Mouse (Mus musculus) erythroid progenitor cell, adult 5-6 weeks (primary cell): ENCODE data around the gene Mei4. TPM values are rescaled to one million over a fixed set of nuclear protein-coding genes. Genes with fewer than 3 reads are reported as not detected.

ENCODE experiments used
- ATAC-seq: replicated peaks from 2 replicates; pipeline ENCODE4 v1.8.0; 2016; ENCODE audit warnings: moderate number of reproducible peaks, mild to moderate bottlenecking, moderate TSS enrichment, inconsistent platforms; ENCODE audit not compliant: poor library complexity, low FRiP score, severe bottlenecking
- total RNA-seq, 2 experiments: library from RNA; stranded (forward) in 1 of 2; stranded (reverse) in 1 of 2; fragments of 150-400 nt in 1 of 2; fragments of 186-747, 209-891 nt in 1 of 2; gene quantifications; 2 replicates each; pipeline versions ENCODE4 v1.2.3 to v1.2.4; 2015 to 2017; ENCODE audit warnings: low replicate concordance in 2 of 2

The Mei4 gene
- total RNA-seq (2015; ENCODE audit: low replicate concordance) (0.36 TPM in 1 of 2 replicates, not detected in the other), total RNA-seq (2017; ENCODE audit: low replicate concordance) (0.76 TPM in 1 of 2 replicates, not detected in the other)

GRCm38 (mm10) chr9:81863181-81863887, at the start of gene Mei4:
Mei4 (plus strand) TSS chr9:81863670.
- peak; percentile 71 for ATAC-seq

GRCm38 (mm10) chr9:81819715-81820373, 43.6 kb upstream of the Mei4 start:
- peak; percentile 83 for ATAC-seq

- no peak for ATAC-seq
Observed at GRCm38 (mm10) chr9:81827560-81827959, 35.9 kb upstream of the Mei4 start.

GRCm38 (mm10) chr9:81834056-81834455, 29.4 kb upstream of the Mei4 start:
- no peak for ATAC-seq

GRCm38 (mm10) chr9:81858861-81859260, 4.6 kb upstream of the Mei4 start:
- no peak for ATAC-seq

- ATAC-seq, result 0 out of 2 replicates have a peak, but pooled peaks have one; percentile 15
Observed at GRCm38 (mm10) chr9:81863888-81864234, 391 bp downstream of the Mei4 start.

- no peak for ATAC-seq
Observed at GRCm38 (mm10) chr9:81866032-81866431, 2.6 kb downstream of the Mei4 start.

- ATAC-seq, result no peak
Observed at GRCm38 (mm10) chr9:81921456-81921855, 58.0 kb downstream of the Mei4 start.

GRCm38 (mm10) chr9:81924744-81925143, 61.3 kb downstream of the Mei4 start:
- ATAC-seq, result no peak

GRCm38 (mm10) chr9:81940533-81940932, 77.1 kb downstream of the Mei4 start:
- peak; percentile 54; the same call in 1 of the 2 replicates for ATAC-seq

- ATAC-seq, result no peak
Observed at GRCm38 (mm10) chr9:81945624-81946023, 82.2 kb downstream of the Mei4 start.

- no peak; the same call in 1 of the 2 replicates for ATAC-seq
Observed at GRCm38 (mm10) chr9:81956858-81957257, 93.4 kb downstream of the Mei4 start.

GRCm38 (mm10) chr9:81957842-81958241, 94.4 kb downstream of the Mei4 start:
- ATAC-seq, result no peak

- no peak for ATAC-seq
Observed at GRCm38 (mm10) chr9:81966765-81967164, 103.3 kb downstream of the Mei4 start.

GRCm38 (mm10) chr9:81968935-81969334, 105.5 kb downstream of the Mei4 start:
- 0 out of 2 replicates have a peak, but pooled peaks have one; percentile 14 for ATAC-seq

- no peak for ATAC-seq
Observed at GRCm38 (mm10) chr9:81982461-81982860, 119.0 kb downstream of the Mei4 start.

- ATAC-seq, result no peak
Observed at GRCm38 (mm10) chr9:82012991-82013390, 149.5 kb downstream of the Mei4 start.

GRCm38 (mm10) chr9:82042515-82043056, 179.1 kb downstream of the Mei4 start:
- ATAC-seq, result no peak

- no peak for ATAC-seq
Observed at GRCm38 (mm10) chr9:82044517-82044916, 181.0 kb downstream of the Mei4 start.

- no peak for ATAC-seq
Observed at GRCm38 (mm10) chr9:82073832-82074231, 210.4 kb downstream of the Mei4 start.

GRCm38 (mm10) chr9:82075270-82075669, 211.8 kb downstream of the Mei4 start:
- no peak for ATAC-seq
